Mouse (Mus musculus): Measurements from ENCODE around the gene Ankmy1.

DNA sequence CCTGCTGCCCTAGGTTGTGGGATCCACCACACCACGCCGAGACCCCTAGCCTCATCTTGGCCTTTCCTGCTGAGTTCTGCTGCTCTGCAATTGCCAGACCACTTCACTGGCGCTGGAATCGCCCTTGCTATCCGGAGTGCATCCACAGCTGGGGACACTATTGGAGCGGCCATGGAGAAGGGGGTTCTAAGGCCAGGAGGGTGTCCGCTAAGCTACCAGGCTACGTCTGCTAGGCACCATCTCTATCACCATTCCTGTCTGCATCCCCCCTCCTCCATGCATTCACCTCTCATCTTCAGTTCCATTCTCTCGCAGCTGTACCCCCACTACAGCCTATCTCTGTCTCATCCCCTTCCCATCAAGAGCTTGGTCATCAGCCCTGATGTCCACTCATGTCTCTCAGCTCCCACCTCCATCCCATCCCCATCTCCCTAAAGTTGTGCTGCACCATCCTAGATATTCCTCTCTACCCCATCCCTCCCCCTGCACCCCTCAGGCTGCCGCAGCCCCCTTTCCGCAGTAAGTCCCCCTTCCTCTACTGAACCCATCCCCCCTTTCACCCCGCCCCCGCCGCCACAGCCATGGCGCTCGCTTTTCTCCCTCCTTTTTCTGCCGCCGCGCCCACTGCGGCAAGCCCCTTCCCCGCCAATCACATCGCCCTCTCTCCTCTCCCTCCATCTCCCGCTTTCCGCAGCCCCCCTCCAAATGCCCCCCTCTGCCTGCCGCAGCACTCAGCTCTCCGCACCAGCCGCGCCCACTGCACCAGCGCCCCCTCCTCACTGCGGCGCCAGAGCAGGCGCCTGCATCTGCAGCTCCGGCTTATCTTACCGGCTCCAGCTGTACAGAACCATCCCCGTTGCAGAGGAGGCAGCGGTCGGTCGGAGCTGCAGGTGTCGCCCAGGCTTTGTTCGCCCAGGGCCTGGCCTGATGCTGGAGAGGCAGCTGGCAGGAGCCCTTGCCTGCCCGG lies 54.5 kb downstream of the Ankmy1 start:
- TF ChIP-seq POLR2A (IDR thresholded peaks at IDR 0.05; ENCODE audit: low read depth, low read length) = no peak
- no peak for TF ChIP-seq CTCF (IDR thresholded peaks at IDR 0.05; ENCODE audit: extremely low read depth, insufficient read length, insufficient replicate concordance, low read depth, low read length)
